Mouse (Mus musculus) liver, embryonic 13.5 days (tissue): ENCODE measurements around the gene Tmem132b. TPM values are rescaled to one million over a fixed set of nuclear protein-coding genes. Genes with fewer than 3 reads are reported as not detected.
A peak's percentile ranks its signal among the peaks of the same experiment; 100 is the strongest.

Source experiments
- ATAC-seq: fragments of 200-750 bp; cut with Nextera tagmentation; 2 replicates; pipeline ENCODE4 v1.8.0; 2017; ENCODE audit warnings: low read depth, mild to moderate bottlenecking, moderate number of reproducible peaks, moderate library complexity
- DNase-seq: peaks from one replicate; pipeline ENCODE4 v3.0.0; 2022
- H3K27ac ChIP-seq: fragments of 300-500 bp; sonication (generic); 2 replicates; pipeline ENCODE4 v1.5.1; 2015; ENCODE audit warnings: moderate library complexity, mild to moderate bottlenecking, inconsistent platforms
- H3K27me3 ChIP-seq: fragments of 300-500 bp; sonication (generic); 2 replicates; pipeline ENCODE4 v1.6.1; 2015; ENCODE audit warnings: mild to moderate bottlenecking, inconsistent platforms
- H3K36me3 ChIP-seq: fragments of 300-500 bp; sonication (generic); 2 replicates; pipeline ENCODE4 v1.6.1; 2015; ENCODE audit warnings: mild to moderate bottlenecking, inconsistent platforms
- H3K4me1 ChIP-seq: fragments of 300-500 bp; sonication (generic); replicated peaks from 2 replicates; pipeline ENCODE4 v1.6.1; 2015; ENCODE audit warnings: inconsistent platforms
- H3K4me2 ChIP-seq: fragments of 300-500 bp; sonication (generic); 2 replicates; pipeline ENCODE4 v1.6.1; 2015; ENCODE audit warnings: inconsistent platforms, mild to moderate bottlenecking, moderate library complexity
- H3K4me3 ChIP-seq: fragments of 300-500 bp; sonication (generic); replicated peaks from 2 replicates; pipeline ENCODE4 v1.5.1; 2015; ENCODE audit warnings: mild to moderate bottlenecking, inconsistent platforms
- H3K9ac ChIP-seq: fragments of 300-500 bp; sonication (generic); 2 replicates; pipeline ENCODE4 v1.6.1; 2015; ENCODE audit warnings: mild to moderate bottlenecking, inconsistent platforms
- H3K9me3 ChIP-seq: fragments of 300-500 bp; sonication (generic); replicated peaks from 2 replicates; pipeline ENCODE4 v1.6.1; 2016; ENCODE audit warnings: inconsistent platforms
- WGBS: fragments of 180-500 bp; shearing (Covaris S2); methylation state at CpG from one replicate; pipeline ENCODE4 v1.1.7; 2015; ENCODE audit not compliant: insufficient replicate concordance; 5-methylcytosine and 5-hydroxymethylcytosine counted together
- polyA plus RNA-seq: library from polyadenylated mRNA; unstranded; fragments of >200 nt; fragmentation: Nextera tagmentation; extraction: Ambion mirVana; gene quantifications from 2 replicates; pipeline ENCODE4 v1.2.1, GENCODE M21; 2015

Tmem132b gene
- polyA plus RNA-seq, 1 experiment from 2014 or later = 0.14 TPM

DNA sequence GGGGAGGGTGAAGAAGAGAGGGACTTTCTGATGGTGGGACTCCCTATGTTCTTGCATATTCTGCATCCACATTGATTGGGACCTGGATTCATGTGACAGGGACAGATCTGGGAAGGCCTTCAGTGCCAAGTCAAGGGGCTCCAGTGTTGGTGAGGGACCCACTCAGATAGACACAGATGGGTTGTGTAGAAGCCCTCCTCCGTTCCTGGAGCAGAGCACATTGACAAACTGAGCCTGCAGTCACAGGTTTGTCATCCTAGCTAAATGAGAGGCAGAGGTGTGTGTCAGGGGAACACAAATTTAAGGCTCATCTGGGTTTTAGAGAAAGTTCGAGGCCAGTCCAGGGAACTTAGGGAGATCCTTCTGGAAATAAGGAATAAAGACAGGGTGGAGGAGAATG, 51.7 kb downstream of the Tmem132b start:
- H3K27me3 ChIP-seq = no peaks in the 10 kb centered on the region
- no peak overlapping the region for H3K4me2 ChIP-seq
- WGBS = 27% methylated on average over 2 of the region's 2 CpGs
- no peak overlapping the region for H3K9ac ChIP-seq
- DNase-seq (no peak), ATAC-seq (no peak)
- H3K4me1 ChIP-seq = no peaks in the 10 kb centered on the region
- no peak overlapping the region for H3K4me3 ChIP-seq
- no peak overlapping the region for H3K27ac ChIP-seq
- H3K36me3 ChIP-seq = no peaks in the 10 kb centered on the region
- no peaks in the 10 kb centered on the region for H3K9me3 ChIP-seq

DNA sequence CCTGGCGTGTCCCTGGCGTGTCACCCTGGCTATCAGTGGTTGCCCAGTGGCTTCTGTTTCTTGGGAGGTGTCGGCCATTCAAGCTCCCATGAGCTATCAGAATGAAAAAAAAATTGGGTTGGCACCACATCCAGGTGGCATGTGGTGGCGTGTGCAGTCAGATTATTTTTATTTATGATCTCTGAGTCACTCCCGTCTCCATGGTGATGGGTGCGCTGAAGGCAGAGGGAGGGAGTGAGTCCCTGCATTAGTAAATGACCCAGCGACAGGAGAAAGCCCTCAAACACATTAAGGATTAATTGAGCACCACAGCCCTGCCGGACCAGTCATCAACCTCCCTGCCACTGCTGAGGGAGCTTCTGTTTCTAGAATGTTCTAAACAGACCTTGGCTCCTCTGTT, 52.3 kb downstream of the Tmem132b start:
- Histone ChIP-seq H3K27ac (no peak overlapping the region), H3K9ac (no peak overlapping the region), H3K4me2 (no peak overlapping the region), H3K36me3 (no peaks in the 10 kb centered on the region), H3K27me3 (no peaks in the 10 kb centered on the region), H3K4me1 (no peaks in the 10 kb centered on the region), H3K9me3 (no peaks in the 10 kb centered on the region), H3K4me3 (no peak overlapping the region)
- DNase-seq (no peak), ATAC-seq (no peak)
- 52% methylated on average over 8 of the region's 8 CpGs for WGBS

DNA sequence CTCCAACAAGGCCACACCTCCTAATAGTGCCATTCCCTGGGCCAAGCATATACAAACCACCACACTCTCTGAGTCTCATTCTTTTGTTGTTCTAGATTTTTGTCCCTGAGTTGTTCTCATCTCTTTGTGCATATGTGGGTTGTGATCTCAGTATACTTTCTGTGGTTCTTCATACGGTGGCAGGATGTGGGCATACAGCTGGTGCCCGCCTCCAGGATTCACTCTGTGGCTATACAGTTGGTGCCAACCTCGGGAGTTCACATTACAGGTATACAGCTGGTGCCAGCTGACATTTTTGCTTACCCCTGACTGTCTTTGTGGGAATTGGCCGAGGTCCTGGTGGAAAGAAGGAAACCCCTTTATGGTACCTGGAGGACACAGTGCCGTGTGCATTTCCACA, 53.6 kb downstream of the Tmem132b start:
- Histone ChIP-seq H3K27me3 (peaks cover 3% of the 10 kb centered on the region; the same call in 1 of the 2 replicates), H3K9me3 (no peaks in the 10 kb centered on the region), H3K4me1 (no peaks in the 10 kb centered on the region), H3K9ac (no peak overlapping the region), H3K4me2 (no peak overlapping the region), H3K36me3 (no peaks in the 10 kb centered on the region), H3K4me3 (no peak overlapping the region), H3K27ac (no peak overlapping the region)
- 55% methylated on average over 5 of the region's 5 CpGs for WGBS
- DNase-seq (no peak), ATAC-seq (no peak)

DNA sequence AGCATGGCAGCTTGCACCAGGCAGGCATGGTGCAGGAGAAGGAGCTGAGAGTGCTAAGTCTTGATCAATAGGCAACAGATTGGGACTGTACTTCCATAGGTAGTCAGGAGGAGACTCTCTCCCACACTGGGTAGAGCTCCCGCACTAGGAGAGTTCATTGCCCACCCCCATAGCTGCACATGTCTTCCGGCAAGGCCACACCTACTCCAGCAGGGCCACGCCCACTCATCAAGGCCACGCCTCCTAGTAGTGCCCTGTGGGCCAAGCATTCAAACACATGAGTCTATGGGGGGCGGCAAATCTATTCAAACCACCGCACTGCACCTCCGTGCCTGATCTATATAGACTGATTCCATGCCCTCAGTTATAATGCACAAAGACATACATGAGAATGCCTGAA, 56.6 kb downstream of the Tmem132b start:
- Histone ChIP-seq H3K9ac (no peak overlapping the region), H3K4me2 (no peak overlapping the region), H3K4me1 (no peaks in the 10 kb centered on the region), H3K36me3 (no peaks in the 10 kb centered on the region), H3K27me3 (peaks cover 3% of the 10 kb centered on the region; the same call in 1 of the 2 replicates), H3K4me3 (no peak overlapping the region), H3K9me3 (no peaks in the 10 kb centered on the region), H3K27ac (no peak overlapping the region)
- WGBS = 59% methylated on average over 7 of the region's 7 CpGs
- DNase-seq = no peak
- ATAC-seq = no peak

DNA sequence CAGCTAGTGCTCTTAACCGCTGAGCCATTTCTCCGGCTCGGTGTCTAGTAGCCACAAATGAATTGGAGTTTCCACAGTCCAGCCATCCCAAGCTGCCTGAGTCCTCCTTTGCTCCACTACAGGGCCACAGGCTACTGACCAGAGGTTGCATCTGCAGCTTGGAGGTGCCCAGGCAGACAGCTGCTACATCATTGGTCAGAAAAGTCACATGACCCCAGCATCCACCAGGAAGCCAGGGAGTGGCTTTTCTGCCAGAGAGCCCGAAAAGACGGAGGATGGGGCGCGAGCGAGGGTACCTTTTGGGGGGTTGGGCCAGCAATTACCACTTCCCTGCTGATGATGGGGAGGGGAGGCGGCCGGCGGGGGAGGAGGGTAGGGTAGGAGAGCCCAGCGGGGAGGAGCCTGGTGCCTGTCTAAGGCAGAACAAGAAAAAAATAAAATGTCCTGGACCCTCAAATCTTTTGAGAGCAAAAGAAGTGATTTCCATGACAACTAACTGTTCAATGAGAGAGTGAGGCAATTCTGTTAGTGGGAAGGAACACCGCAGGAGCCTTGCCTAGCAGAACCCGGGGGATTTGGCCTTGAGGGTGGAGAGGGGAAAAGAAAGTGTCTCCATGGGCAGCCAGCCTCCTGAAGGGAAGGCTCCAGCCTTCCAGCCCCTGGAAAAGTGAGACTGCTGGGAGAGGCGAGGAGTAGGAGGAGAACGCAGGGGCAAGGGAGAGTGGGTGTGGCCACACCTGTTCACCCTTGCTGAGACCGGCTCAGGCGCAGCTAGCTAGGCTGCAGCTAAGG, 57.5 kb downstream of the Tmem132b start:
- no peak overlapping the region for H3K27ac ChIP-seq

DNA sequence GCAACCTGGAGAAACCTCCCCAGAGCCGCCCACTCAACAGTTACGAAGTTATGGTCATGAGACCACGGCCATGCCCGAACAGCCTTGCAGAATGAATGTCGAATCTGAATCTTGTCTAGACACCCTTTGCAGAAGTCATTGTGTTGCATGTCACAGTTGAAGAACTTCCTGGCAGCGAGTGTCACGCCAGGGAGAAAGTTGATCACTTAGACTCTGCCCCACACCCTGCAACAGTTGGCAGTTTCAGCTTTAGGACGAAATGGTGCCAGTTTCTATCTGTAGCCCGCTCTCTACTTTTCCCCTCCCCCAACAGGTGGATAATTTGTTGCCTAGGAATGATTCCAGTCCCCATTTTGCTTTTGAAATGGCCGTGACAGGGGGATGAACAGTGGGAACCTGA, 66.5 kb downstream of the Tmem132b start:
- Histone ChIP-seq H3K27ac (no peak overlapping the region), H3K27me3 (no peaks in the 10 kb centered on the region), H3K9ac (no peak overlapping the region), H3K9me3 (0 out of 2 replicates have a peak, but pooled peaks cover 4% of the 10 kb centered on the region), H3K36me3 (no peaks in the 10 kb centered on the region), H3K4me2 (no peak overlapping the region), H3K4me3 (no peak overlapping the region), H3K4me1 (no peaks in the 10 kb centered on the region)
- 65% methylated on average over 10 of the region's 10 CpGs for WGBS
- ATAC-seq (no peak), DNase-seq (no peak)

More for the DNA sequence above, 57.5 kb downstream of the Tmem132b start:
- Histone ChIP-seq H3K4me2 (no peak overlapping the region), H3K36me3 (no peaks in the 10 kb centered on the region), H3K4me3 (no peak overlapping the region), H3K4me1 (no peaks in the 10 kb centered on the region), H3K27me3 (peaks cover 3% of the 10 kb centered on the region; the same call in 1 of the 2 replicates), H3K9ac (no peak overlapping the region), H3K9me3 (no peaks in the 10 kb centered on the region)
- WGBS = 10% methylated on average over 18 of the region's 18 CpGs
- ATAC-seq (no peak), DNase-seq (no peak)

DNA sequence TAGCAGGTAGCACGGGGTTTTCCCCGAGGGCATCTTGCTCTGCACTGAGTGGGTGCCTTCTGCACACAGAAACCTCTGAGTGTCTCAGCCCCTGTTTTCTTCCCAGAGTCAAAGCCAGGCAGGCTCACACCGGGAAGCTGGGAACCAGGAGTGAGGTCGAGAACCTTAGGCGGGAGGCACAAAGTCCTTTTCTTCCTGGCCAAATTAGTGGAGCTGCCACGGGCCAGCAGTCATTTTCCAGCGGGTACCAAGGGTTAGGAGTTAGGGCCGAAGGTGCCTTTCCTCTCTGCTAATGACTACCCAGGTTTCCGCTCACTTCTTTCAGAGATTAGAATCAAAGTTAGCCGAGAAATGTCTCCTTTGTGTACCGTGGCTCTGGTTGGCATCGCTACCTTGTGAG, 75.6 kb downstream of the Tmem132b start:
- no peak for ATAC-seq
- H3K27me3 ChIP-seq = no peaks in the 10 kb centered on the region
- 65% methylated on average over 12 of the region's 12 CpGs for WGBS
- no peak overlapping the region for H3K4me3 ChIP-seq
- no peaks in the 10 kb centered on the region for H3K4me1 ChIP-seq
- peaks cover 19% of the 10 kb centered on the region for H3K9me3 ChIP-seq
- no peaks in the 10 kb centered on the region for H3K36me3 ChIP-seq
- H3K9ac ChIP-seq = no peak overlapping the region
- DNase-seq = no peak
- H3K27ac ChIP-seq = no peak overlapping the region
- no peak overlapping the region for H3K4me2 ChIP-seq

DNA sequence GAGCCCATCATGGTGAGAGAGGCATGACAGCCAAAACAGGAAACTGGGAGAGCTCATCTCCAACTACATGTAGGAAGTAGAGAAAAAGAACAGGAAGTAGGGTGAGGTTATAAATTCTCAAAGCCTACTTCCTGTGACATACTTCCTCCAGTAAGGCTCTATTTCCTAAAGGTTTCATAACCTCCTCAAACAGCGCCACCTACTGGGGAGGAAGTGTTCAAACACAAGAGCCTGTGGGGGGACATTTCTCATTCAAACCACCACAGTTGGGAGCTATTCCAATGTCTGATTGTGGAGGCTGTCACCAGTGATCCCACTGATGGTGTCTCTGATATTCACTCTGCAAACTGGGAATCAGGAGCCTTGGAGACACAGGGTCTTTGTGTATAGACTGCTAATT, 78.4 kb downstream of the Tmem132b start:
- Histone ChIP-seq H3K4me1 (no peaks in the 10 kb centered on the region), H3K9me3 (peaks cover 32% of the 10 kb centered on the region), H3K36me3 (no peaks in the 10 kb centered on the region), H3K4me2 (no peak overlapping the region), H3K4me3 (no peak overlapping the region), H3K9ac (no peak overlapping the region), H3K27me3 (no peaks in the 10 kb centered on the region), H3K27ac (no peak overlapping the region)
- WGBS = 32% methylated on average over 1 of the region's 1 CpGs
- ATAC-seq (no peak), DNase-seq (no peak)

DNA sequence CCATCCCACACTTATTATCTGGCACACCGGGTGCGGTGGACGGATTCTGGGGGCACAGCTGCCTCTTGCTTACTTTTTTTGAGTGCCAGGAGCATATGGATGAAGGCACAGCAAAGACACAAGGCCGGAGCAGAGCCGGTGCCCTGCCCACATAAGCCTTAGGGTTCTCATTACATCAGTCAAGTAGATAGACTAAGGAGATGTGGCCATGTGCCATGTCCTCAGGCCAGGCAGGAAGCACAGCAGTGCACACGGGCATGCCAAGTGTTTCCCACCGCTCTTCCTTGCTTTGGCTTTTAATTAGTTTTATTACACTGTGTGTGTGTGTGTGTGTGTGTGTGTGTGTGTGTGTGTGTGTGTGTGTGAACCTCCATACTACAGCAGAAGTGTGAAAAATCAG, 80.9 kb downstream of the Tmem132b start:
- ATAC-seq = no peak
- H3K9ac ChIP-seq = no peak overlapping the region
- DNase-seq = no peak
- peaks cover 38% of the 10 kb centered on the region for H3K9me3 ChIP-seq
- H3K4me2 ChIP-seq = no peak overlapping the region
- no peaks in the 10 kb centered on the region for H3K36me3 ChIP-seq
- no peaks in the 10 kb centered on the region for H3K27me3 ChIP-seq
- H3K4me3 ChIP-seq = no peak overlapping the region
- no peaks in the 10 kb centered on the region for H3K4me1 ChIP-seq
- H3K27ac ChIP-seq = no peak overlapping the region
- WGBS = 77% methylated on average over 7 of the region's 7 CpGs

DNA sequence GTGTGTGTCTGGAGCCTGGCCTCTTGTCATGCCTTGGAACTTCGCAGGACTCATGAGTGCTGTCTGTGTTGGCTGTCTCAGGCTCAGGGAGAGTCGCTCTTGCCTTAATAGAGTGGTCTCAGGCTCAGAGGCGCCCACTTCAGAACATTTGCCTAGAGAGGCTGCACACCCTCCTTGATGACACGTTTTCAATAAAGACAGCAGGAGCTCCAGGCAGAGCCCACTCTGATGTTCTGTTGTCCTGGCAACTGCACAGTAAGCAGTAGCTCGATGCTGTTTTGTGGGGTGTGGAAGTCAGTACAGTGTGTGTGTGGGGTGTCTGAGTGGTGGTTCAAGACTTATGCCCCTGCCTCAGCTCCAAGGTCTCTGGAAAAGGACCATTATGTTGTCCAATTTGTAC, 81.6 kb downstream of the Tmem132b start:
- WGBS = 56% methylated on average over 5 of the region's 5 CpGs
- no peak for ATAC-seq

DNA sequence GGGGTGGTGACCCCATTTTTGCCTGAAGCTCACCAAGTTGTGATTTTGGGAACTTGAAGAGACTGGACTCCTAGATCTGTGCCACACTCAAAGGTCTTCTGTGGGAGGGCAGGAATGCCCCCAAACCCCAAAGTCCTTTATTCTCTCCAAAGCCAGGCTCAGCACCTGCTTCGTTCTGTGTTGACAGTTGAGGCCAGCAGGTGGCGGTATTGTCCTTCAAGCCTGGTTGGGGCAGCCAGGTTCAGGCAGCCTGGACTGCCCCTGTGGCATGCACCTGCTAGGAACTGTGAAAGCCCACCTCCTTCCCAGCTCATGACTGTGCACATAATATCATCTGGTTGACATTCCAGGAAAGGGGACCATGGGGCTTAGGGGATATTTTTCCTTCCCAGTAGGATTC, 82.8 kb downstream of the Tmem132b start:
- WGBS = 25% methylated on average over 2 of the region's 2 CpGs
- DNase-seq = peak; percentile 3

More for the DNA sequence above, 81.6 kb downstream of the Tmem132b start:
- peaks cover 40% of the 10 kb centered on the region for H3K9me3 ChIP-seq
- H3K27me3 ChIP-seq = no peaks in the 10 kb centered on the region
- H3K36me3 ChIP-seq = no peaks in the 10 kb centered on the region
- H3K4me1 ChIP-seq = no peaks in the 10 kb centered on the region
- H3K4me3 ChIP-seq = no peak overlapping the region
- no peak overlapping the region for H3K4me2 ChIP-seq
- no peak overlapping the region for H3K9ac ChIP-seq
- H3K27ac ChIP-seq = no peak overlapping the region
- no peak for DNase-seq

DNA sequence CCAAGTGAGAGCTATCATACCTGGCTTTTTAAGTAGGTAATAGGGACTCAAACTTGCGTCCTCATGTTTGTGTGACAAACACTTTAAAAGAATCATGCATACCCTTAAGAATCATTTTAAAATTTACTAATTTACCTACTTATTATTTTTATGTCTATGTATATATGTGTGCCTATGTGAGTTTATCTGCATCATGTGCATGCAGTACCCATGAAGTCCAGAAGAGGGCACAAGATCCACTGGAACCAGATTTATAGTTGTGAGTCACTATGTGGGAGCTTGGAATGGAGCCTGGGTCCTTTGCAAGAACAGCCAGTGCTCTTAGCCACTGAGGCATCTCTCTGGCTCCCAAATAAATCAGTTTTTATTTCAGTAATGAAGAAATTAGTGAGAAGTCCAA, 85.5 kb downstream of the Tmem132b start:
- ATAC-seq (no peak), DNase-seq (no peak)
- Histone ChIP-seq H3K9ac (no peak overlapping the region), H3K27me3 (no peaks in the 10 kb centered on the region), H3K4me2 (no peak overlapping the region), H3K36me3 (no peaks in the 10 kb centered on the region), H3K4me3 (no peak overlapping the region), H3K9me3 (peaks cover 28% of the 10 kb centered on the region), H3K4me1 (no peaks in the 10 kb centered on the region), H3K27ac (no peak overlapping the region)
- 85% methylated on average over 1 of the region's 1 CpGs for WGBS

More for the DNA sequence above, 82.8 kb downstream of the Tmem132b start:
- Histone ChIP-seq H3K4me3 (no peak overlapping the region), H3K4me1 (no peaks in the 10 kb centered on the region), H3K9ac (no peak overlapping the region), H3K27me3 (no peaks in the 10 kb centered on the region), H3K36me3 (no peaks in the 10 kb centered on the region), H3K4me2 (no peak overlapping the region), H3K27ac (no peak overlapping the region), H3K9me3 (peaks cover 36% of the 10 kb centered on the region)
- ATAC-seq = no peak
